Mouse (Mus musculus): ENCODE measurements around the gene Efna2. TPM values are rescaled to one million over a fixed set of nuclear protein-coding genes. Genes with fewer than 3 reads are reported as not detected.

Gene Efna2
- total and polyA plus RNA-seq, 2 experiments from 2014 or later, result 23.2 to 32.8 TPM

DNA sequence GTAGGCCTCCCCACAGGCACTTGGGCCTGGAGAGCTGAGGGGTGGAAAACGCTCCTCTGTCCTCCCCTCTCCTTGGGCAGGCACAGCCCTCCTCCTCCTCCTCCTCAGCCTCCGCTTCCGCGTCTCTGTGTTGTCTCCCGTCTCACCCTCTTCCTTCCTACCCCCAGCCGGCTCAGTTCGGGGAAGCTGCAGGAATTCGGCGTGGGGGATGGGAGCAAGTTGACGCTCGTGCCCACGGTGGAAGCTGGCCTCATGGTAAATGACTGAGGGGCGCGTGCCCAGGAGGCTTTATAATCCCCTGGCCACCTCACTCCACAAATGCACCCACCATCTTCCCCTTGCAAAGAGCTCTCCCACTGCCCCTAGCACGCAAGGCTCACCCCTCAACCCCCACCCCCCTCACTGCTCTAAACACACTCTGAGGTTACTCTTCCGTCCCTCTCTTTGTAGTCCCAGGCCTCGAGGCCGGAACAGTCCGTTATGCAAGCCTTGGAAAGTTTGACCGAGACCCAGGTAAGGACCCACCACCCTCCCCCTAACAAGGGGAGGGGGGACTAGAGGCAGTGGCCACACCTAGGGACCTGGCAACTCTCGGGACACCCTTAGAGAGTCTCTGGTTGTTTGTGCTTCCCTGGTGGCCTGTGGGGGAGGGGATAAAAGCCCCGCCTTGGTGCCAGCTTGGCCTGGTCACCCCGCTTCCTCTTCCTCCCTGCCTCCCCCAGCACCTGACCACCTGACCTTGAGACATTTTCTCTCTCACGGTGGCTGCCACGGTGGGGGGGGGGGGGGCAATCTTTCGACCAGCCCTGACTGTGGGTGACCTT lies 27.9 kb upstream of the Efna2 start:
- WGBS, result under 1% methylated on average over 25 of the region's 26 CpGs
- H3K36me3 ChIP-seq (ENCODE audit: insufficient read depth, low read length), result peaks cover 34% of the 10 kb centered on the region
- no peaks in the 10 kb centered on the region for H3K9me3 ChIP-seq (ENCODE audit: low read length)
- peaks cover 19% of the 10 kb centered on the region; the same call in 1 of the 2 replicates for H3K4me1 ChIP-seq (ENCODE audit: insufficient read depth, low read length)
- H3K27me3 ChIP-seq (ENCODE audit: insufficient read depth, low read length), result no peaks in the 10 kb centered on the region
- no peak for ATAC-seq
- H3K9ac ChIP-seq (replicated peaks; ENCODE audit: low read length), result peak overlapping the region; percentile 99
- H3K27ac ChIP-seq, result peak overlapping the region; percentile 96
- TF ChIP-seq CTCF (IDR thresholded peaks at IDR 0.05; ENCODE audit: low read depth), result no peak
- peak; percentile 72 for DNase-seq (ENCODE audit: low spot score)
- H3K4me2 ChIP-seq (ENCODE audit: low read depth, low read length), result peak overlapping the region; percentile 89
- peak overlapping the region; percentile 97 for H3K4me3 ChIP-seq (ENCODE audit: low read length)

GRCm38 (mm10) chr10:80152071-80152872 lies 27.0 kb upstream of the Efna2 start:
- H3K27ac ChIP-seq, result peak overlapping the region; percentile 96
- WGBS, result 2% methylated on average over 15 of the region's 15 CpGs
- ATAC-seq (no peak), DNase-seq (ENCODE audit: low spot score) (peak; percentile 62)
- no peaks in the 10 kb centered on the region for H3K27me3 ChIP-seq (ENCODE audit: insufficient read depth, low read length)
- H3K36me3 ChIP-seq (ENCODE audit: insufficient read depth, low read length), result peaks cover 40% of the 10 kb centered on the region
- peak overlapping the region; percentile 99 for H3K9ac ChIP-seq (replicated peaks; ENCODE audit: low read length)
- TF ChIP-seq CTCF (IDR thresholded peaks at IDR 0.05; ENCODE audit: low read depth), result no peak
- H3K4me1 ChIP-seq (ENCODE audit: insufficient read depth, low read length), result peaks cover 19% of the 10 kb centered on the region; the same call in 1 of the 2 replicates
- no peaks in the 10 kb centered on the region for H3K9me3 ChIP-seq (ENCODE audit: low read length)
- H3K4me2 ChIP-seq (ENCODE audit: low read depth, low read length), result peak overlapping the region; percentile 89
- peak overlapping the region; percentile 97 for H3K4me3 ChIP-seq (ENCODE audit: low read length)

GRCm38 (mm10) chr10:80152873-80153260 lies 26.4 kb upstream of the Efna2 start:
- DNase-seq (ENCODE audit: low spot score), result no peak
- no peaks in the 10 kb centered on the region for H3K27me3 ChIP-seq (ENCODE audit: insufficient read depth, low read length)
- H3K9ac ChIP-seq (replicated peaks; ENCODE audit: low read length), result peak overlapping the region; percentile 99
- ATAC-seq, result no peak
- 40% methylated on average over 3 of the region's 3 CpGs for whole genome bisulfite sequencing
- no peaks in the 10 kb centered on the region for H3K9me3 ChIP-seq (ENCODE audit: low read length)
- H3K4me3 ChIP-seq (ENCODE audit: low read length), result peak overlapping the region; percentile 97
- peak overlapping the region; percentile 96 for H3K27ac ChIP-seq
- H3K4me1 ChIP-seq (ENCODE audit: insufficient read depth, low read length), result peaks cover 19% of the 10 kb centered on the region; the same call in 1 of the 2 replicates
- H3K36me3 ChIP-seq (ENCODE audit: insufficient read depth, low read length), result peaks cover 40% of the 10 kb centered on the region
- TF ChIP-seq CTCF (IDR thresholded peaks at IDR 0.05; ENCODE audit: low read depth), result no peak
- H3K4me2 ChIP-seq (ENCODE audit: low read depth, low read length), result peak overlapping the region; percentile 89

- no peak for DNase-seq (ENCODE audit: low spot score)
- Histone ChIP-seq H3K4me3 (ENCODE audit: low read length) (no peak overlapping the region), H3K9ac (replicated peaks; ENCODE audit: low read length) (peak overlapping the region; percentile 99; the same call in 1 of the 2 replicates), H3K9me3 (ENCODE audit: low read length) (no peaks in the 10 kb centered on the region), H3K4me1 (ENCODE audit: insufficient read depth, low read length) (peaks cover 19% of the 10 kb centered on the region; the same call in 1 of the 2 replicates), H3K4me2 (ENCODE audit: low read depth, low read length) (peak overlapping the region; percentile 89), H3K27me3 (ENCODE audit: insufficient read depth, low read length) (no peaks in the 10 kb centered on the region), H3K36me3 (ENCODE audit: insufficient read depth, low read length) (peaks cover 40% of the 10 kb centered on the region), H3K27ac (peak overlapping the region; percentile 96; the same call in 1 of the 2 replicates)
- no peak for ATAC-seq
- 80% methylated on average over 19 of the region's 19 CpGs for WGBS
- no peak for TF ChIP-seq CTCF (IDR thresholded peaks at IDR 0.05; ENCODE audit: low read depth)
These were observed 25.6 kb upstream of the Efna2 start for GRCm38 (mm10) chr10:80153713-80154112.

GRCm38 (mm10) chr10:80154384-80154783 lies 24.9 kb upstream of the Efna2 start:
- ATAC-seq (no peak), DNase-seq (ENCODE audit: low spot score) (no peak)
- Histone ChIP-seq H3K4me2 (ENCODE audit: low read depth, low read length) (no peak overlapping the region), H3K9me3 (ENCODE audit: low read length) (no peaks in the 10 kb centered on the region), H3K4me1 (ENCODE audit: insufficient read depth, low read length) (peaks cover 19% of the 10 kb centered on the region; the same call in 1 of the 2 replicates), H3K4me3 (ENCODE audit: low read length) (no peak overlapping the region), H3K27ac (peak overlapping the region; percentile 96; the same call in 1 of the 2 replicates), H3K9ac (replicated peaks; ENCODE audit: low read length) (no peak overlapping the region), H3K27me3 (ENCODE audit: insufficient read depth, low read length) (no peaks in the 10 kb centered on the region), H3K36me3 (ENCODE audit: insufficient read depth, low read length) (peaks cover 40% of the 10 kb centered on the region)
- no peak for TF ChIP-seq CTCF (IDR thresholded peaks at IDR 0.05; ENCODE audit: low read depth)
- WGBS, result 75% methylated on average over 7 of the region's 7 CpGs

DNA sequence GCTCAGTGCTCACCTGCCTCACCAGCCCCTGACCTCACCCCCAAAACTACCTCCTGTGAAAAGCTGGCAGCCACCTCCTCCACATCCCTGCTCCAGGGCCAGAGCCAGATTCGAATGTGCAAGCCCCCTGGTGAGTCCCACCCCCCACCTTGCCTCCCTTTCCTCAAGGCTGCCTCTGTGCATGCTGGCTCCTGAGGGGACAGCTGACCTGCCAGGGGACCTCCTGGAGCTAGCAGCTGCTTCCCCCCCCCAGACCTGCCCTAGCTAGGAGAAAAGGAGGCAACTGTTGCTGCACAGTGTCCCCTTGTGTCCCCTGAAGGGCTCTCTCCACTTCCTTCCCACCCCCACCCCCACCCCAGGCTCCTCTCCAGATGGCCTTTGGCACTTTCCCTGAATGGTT lies 24.0 kb upstream of the Efna2 start:
- H3K4me1 ChIP-seq (ENCODE audit: insufficient read depth, low read length), result peaks cover 22% of the 10 kb centered on the region
- H3K9ac ChIP-seq (replicated peaks; ENCODE audit: low read length), result no peak overlapping the region
- 13% methylated on average over 1 of the region's 1 CpGs for WGBS
- H3K4me2 ChIP-seq (ENCODE audit: low read depth, low read length), result no peak overlapping the region
- H3K27me3 ChIP-seq (ENCODE audit: insufficient read depth, low read length), result no peaks in the 10 kb centered on the region
- peaks cover 40% of the 10 kb centered on the region for H3K36me3 ChIP-seq (ENCODE audit: insufficient read depth, low read length)
- peak overlapping the region; percentile 96 for H3K27ac ChIP-seq
- H3K4me3 ChIP-seq (ENCODE audit: low read length), result no peak overlapping the region
- DNase-seq (ENCODE audit: low spot score), result no peak
- no peaks in the 10 kb centered on the region for H3K9me3 ChIP-seq (ENCODE audit: low read length)
- no peak for TF ChIP-seq CTCF (IDR thresholded peaks at IDR 0.05; ENCODE audit: low read depth)
- no peak for ATAC-seq
